Mouse (Mus musculus): ENCODE measurements around the gene Klhl26.

DNA sequence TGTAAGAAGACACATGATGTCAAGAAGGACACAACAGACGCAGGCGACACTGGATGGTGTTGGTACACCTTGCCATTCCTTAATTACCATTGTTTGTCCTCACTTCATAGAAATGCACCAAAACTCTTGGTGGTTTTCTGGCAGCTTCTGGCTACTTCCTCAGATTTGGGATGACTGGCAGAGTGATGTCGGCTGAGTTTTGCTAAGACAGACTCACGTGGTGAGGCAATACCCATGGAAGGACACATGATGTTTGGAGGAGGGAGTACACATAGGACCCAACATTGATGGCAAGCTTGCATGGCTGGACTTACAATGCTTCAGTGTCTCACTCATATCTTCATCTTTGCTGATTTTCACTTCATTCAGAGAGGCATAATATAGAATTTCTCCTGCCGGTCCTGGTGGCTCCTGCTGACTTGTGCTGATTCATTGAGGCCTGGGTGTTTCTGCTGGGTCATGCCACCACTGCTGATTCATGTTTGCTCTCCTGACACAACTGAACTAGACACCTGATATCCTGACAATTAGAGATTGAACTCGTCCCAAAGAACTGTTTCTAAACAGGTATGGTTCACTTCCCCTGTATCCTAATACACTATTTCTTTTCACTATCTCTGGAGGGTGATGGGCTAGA, 62.3 kb downstream of the Klhl26 start:
- TF ChIP-seq CTCF (IDR thresholded peaks at IDR 0.05; ENCODE audit: borderline replicate concordance, extremely low read depth, insufficient read depth, insufficient read length) (no peak), POLR2A (IDR thresholded peaks at IDR 0.05; ENCODE audit: borderline replicate concordance, extremely low read depth, insufficient read depth, insufficient read length, poor library complexity, severe bottlenecking) (no peak)

All from brain, embryonic 14.5 days (tissue).